Mouse (Mus musculus) testis, postnatal 14 days (tissue): ENCODE measurements around the gene Rpl38.
"Not testable (repeated sequence)": the region's sequence is repeated elsewhere in the genome, so short reads cannot be mapped to it uniquely, and the experiment has no call there.

Source experiments
- DNase-seq: peaks from one replicate; pipeline ENCODE4 v3.0.0; 2021; ENCODE audit warnings: low spot score

The Rpl38 gene

GRCm38 (mm10) chr11:114657737-114658136 lies 10.6 kb upstream of the Rpl38 start:
- peak; percentile 75 for DNase-seq

GRCm38 (mm10) chr11:114662161-114662560 lies 6.2 kb upstream of the Rpl38 start:
- DNase-seq, result no peak

GRCm38 (mm10) chr11:114662746-114663362 lies 5.5 kb upstream of the Rpl38 start:
- DNase-seq, result no peak

- DNase-seq, result no peak
These were observed 4.2 kb upstream of the Rpl38 start for GRCm38 (mm10) chr11:114664164-114664563.

- no peak for DNase-seq
These were observed 2.9 kb upstream of the Rpl38 start for GRCm38 (mm10) chr11:114665463-114665862.

- no peak for DNase-seq
These were observed 1.5 kb upstream of the Rpl38 start for GRCm38 (mm10) chr11:114666786-114667185.

GRCm38 (mm10) chr11:114667236-114667931 lies 940 bp upstream of the Rpl38 start:
- no peak for DNase-seq

GRCm38 (mm10) chr11:114667932-114668285 lies 415 bp upstream of the Rpl38 start:
- peak; percentile 34 for DNase-seq

GRCm38 (mm10) chr11:114668741-114669623 lies 658 bp downstream of the Rpl38 start:
- DNase-seq, result peak; percentile 69

GRCm38 (mm10) chr11:114669651-114670168 lies 1.4 kb downstream of the Rpl38 start:
- DNase-seq, result no peak

- no peak for DNase-seq
These were observed 2.8 kb downstream of the Rpl38 start for GRCm38 (mm10) chr11:114671147-114671546.

- DNase-seq, result no peak
These were observed 4.7 kb downstream of the Rpl38 start for GRCm38 (mm10) chr11:114672794-114673718.

- no peak for DNase-seq
These were observed 5.4 kb downstream of the Rpl38 start for GRCm38 (mm10) chr11:114673719-114674050.

- DNase-seq, result no peak
These were observed 5.9 kb downstream of the Rpl38 start for GRCm38 (mm10) chr11:114674180-114674579.

- DNase-seq, result not testable (repeated sequence)
These were observed 6.5 kb downstream of the Rpl38 start for GRCm38 (mm10) chr11:114674796-114675195.

GRCm38 (mm10) chr11:114675341-114675825 lies 7.1 kb downstream of the Rpl38 start, which contains the start of gene Ttyh2:
TSS of gene Ttyh2 (plus strand) at chr11:114675431.
- DNase-seq, result peak; percentile 85

- peak; percentile 60 for DNase-seq
These were observed 7.6 kb downstream of the Rpl38 start for GRCm38 (mm10) chr11:114675826-114676401.

GRCm38 (mm10) chr11:114676431-114676830 lies 8.1 kb downstream of the Rpl38 start:
- no peak for DNase-seq

- DNase-seq, result no peak
These were observed 8.7 kb downstream of the Rpl38 start for GRCm38 (mm10) chr11:114676896-114677530.

GRCm38 (mm10) chr11:114679582-114679981 lies 11.3 kb downstream of the Rpl38 start:
- peak; percentile 80 for DNase-seq
